Mouse (Mus musculus) forebrain, embryonic 15.5 days (tissue): ENCODE data around the gene Cdh18. TPM values are rescaled to one million over a fixed set of nuclear protein-coding genes. Genes with fewer than 3 reads are reported as not detected.
"Not testable (repeated sequence)": the region's sequence is repeated elsewhere in the genome, so short reads cannot be mapped to it uniquely, and the experiment has no call there.

Experiments
- ATAC-seq: fragments of 200-750 bp; cut with Nextera tagmentation; replicated peaks from 2 replicates; pipeline ENCODE4 v1.8.0; 2017; ENCODE audit warnings: mild to moderate bottlenecking, moderate TSS enrichment, moderate library complexity
- H3K27ac ChIP-seq: fragments of 300-500 bp; sonication (generic); replicated peaks from 2 replicates; pipeline ENCODE4 v1.5.1; 2015; ENCODE audit warnings: mild to moderate bottlenecking, inconsistent platforms
- H3K27me3 ChIP-seq: fragments of 300-500 bp; sonication (generic); 2 replicates; pipeline ENCODE4 v1.6.1; 2015; ENCODE audit warnings: inconsistent platforms
- H3K36me3 ChIP-seq: fragments of 300-500 bp; sonication (generic); 2 replicates; pipeline ENCODE4 v1.6.1; 2015; ENCODE audit warnings: mild to moderate bottlenecking, inconsistent platforms
- H3K4me1 ChIP-seq: fragments of 300-500 bp; sonication (generic); 2 replicates; pipeline ENCODE4 v1.6.1; 2015; ENCODE audit warnings: inconsistent platforms
- H3K4me2 ChIP-seq: fragments of 300-500 bp; sonication (generic); replicated peaks from 2 replicates; pipeline ENCODE4 v1.6.1; 2015; ENCODE audit warnings: mild to moderate bottlenecking, inconsistent platforms
- H3K4me3 ChIP-seq: fragments of 300-500 bp; sonication (generic); 2 replicates; pipeline ENCODE4 v1.5.1; 2015; ENCODE audit warnings: mild to moderate bottlenecking, inconsistent platforms
- H3K9ac ChIP-seq: fragments of 300-500 bp; sonication (generic); replicated peaks from 2 replicates; pipeline ENCODE4 v1.6.1; 2015; ENCODE audit warnings: mild to moderate bottlenecking, inconsistent platforms
- H3K9me3 ChIP-seq: fragments of 300-500 bp; sonication (generic); 2 replicates; pipeline ENCODE4 v1.6.1; 2016; ENCODE audit warnings: inconsistent platforms
- WGBS: fragments of 180-500 bp; shearing (Covaris S2); methylation state at CpG from one replicate; pipeline ENCODE4 v1.1.7; 2015; ENCODE audit warnings: mixed read lengths; 5-methylcytosine and 5-hydroxymethylcytosine counted together
- polyA plus RNA-seq: library from polyadenylated mRNA; unstranded; fragments of >200 nt; fragmentation: Nextera tagmentation; extraction: Ambion mirVana; gene quantifications from 2 replicates; pipeline ENCODE4 v1.2.1, GENCODE M21; 2015

Gene Cdh18
- polyA plus RNA-seq, 1 experiment from 2014 or later, result 3.0 TPM

GRCm38 (mm10) chr15:23096601-23097000 is 547.8 kb downstream of the Cdh18 start:
- ATAC-seq, result no peak

GRCm38 (mm10) chr15:23104668-23105380 is 556.0 kb downstream of the Cdh18 start:
- Histone ChIP-seq H3K27me3 (no peaks in the 10 kb centered on the region), H3K9ac (no peak overlapping the region), H3K27ac (no peak overlapping the region), H3K36me3 (no peaks in the 10 kb centered on the region), H3K9me3 (no peaks in the 10 kb centered on the region), H3K4me2 (no peak overlapping the region), H3K4me1 (no peaks in the 10 kb centered on the region), H3K4me3 (no peak overlapping the region)
- no peak for ATAC-seq
- 43% methylated on average over 5 of the region's 5 CpGs for whole genome bisulfite sequencing

More at GRCm38 (mm10) chr15:23096601-23097000, 547.8 kb downstream of the Cdh18 start:
- Histone ChIP-seq H3K9ac (no peak overlapping the region), H3K4me3 (no peak overlapping the region), H3K27ac (no peak overlapping the region), H3K4me2 (no peak overlapping the region), H3K4me1 (no peaks in the 10 kb centered on the region), H3K27me3 (no peaks in the 10 kb centered on the region), H3K9me3 (no peaks in the 10 kb centered on the region), H3K36me3 (no peaks in the 10 kb centered on the region)
- 86% methylated on average over 5 of the region's 5 CpGs for WGBS

- no peaks in the 10 kb centered on the region for H3K9me3 ChIP-seq
- WGBS, result 35% methylated on average over 6 of the region's 6 CpGs
- H3K9ac ChIP-seq, result no peak overlapping the region
- H3K4me1 ChIP-seq, result no peaks in the 10 kb centered on the region
- H3K36me3 ChIP-seq, result no peaks in the 10 kb centered on the region
- no peak overlapping the region for H3K4me3 ChIP-seq
- ATAC-seq, result no peak
- H3K4me2 ChIP-seq, result no peak overlapping the region
- H3K27me3 ChIP-seq, result no peaks in the 10 kb centered on the region
- no peak overlapping the region for H3K27ac ChIP-seq
Observed at GRCm38 (mm10) chr15:23134950-23135715, 586.3 kb downstream of the Cdh18 start.

DNA sequence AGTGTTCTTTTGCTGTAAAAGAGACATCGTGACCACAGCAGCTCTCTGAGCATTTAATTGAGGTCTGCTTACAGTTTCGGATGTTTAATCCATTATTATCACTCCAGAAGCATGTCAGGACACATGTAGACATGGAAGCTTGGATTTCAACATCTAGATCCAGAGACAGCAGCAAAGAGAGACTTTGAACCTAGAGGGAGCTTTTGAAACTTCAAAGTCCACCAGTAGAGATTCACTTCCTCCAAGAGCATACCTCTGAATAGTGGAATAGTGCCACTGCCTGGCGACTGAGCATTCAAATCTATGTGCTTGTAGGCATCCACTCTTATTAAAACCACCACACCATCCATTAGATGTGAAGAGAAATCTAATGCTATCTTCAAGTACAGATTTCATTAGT is 588.1 kb downstream of the Cdh18 start:
- H3K9me3 ChIP-seq, result no peaks in the 10 kb centered on the region
- no peak overlapping the region for H3K27ac ChIP-seq
- H3K27me3 ChIP-seq, result no peaks in the 10 kb centered on the region
- 89% methylated on average over 3 of the region's 3 CpGs for WGBS
- ATAC-seq, result no peak
- H3K9ac ChIP-seq, result no peak overlapping the region
- H3K4me1 ChIP-seq, result no peaks in the 10 kb centered on the region
- no peak overlapping the region for H3K4me2 ChIP-seq
- H3K4me3 ChIP-seq, result no peak overlapping the region
- no peaks in the 10 kb centered on the region for H3K36me3 ChIP-seq

DNA sequence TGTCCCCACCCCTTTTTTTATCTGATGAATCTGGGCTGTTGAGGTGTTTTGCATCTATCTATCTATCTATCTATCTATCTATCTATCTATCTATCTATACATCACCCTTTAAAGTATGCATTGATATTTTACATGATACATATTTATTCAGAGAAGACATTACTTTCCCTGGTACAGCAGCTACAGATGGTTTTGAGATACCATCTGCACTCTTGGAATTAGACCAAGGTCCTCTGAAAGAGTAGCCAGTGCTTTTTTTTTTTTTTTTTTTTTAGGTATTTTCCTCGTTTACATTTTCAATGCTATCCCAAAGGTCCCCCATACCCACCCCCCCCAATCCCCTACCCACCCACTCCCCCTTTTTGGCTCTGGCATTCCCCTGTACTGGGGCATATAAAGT is 594.1 kb downstream of the Cdh18 start:
- not testable (repeated sequence) for H3K9ac ChIP-seq, H3K4me1 ChIP-seq
- WGBS, result no CpG with 5 or more reads among the region's 1 CpGs

GRCm38 (mm10) chr15:23155883-23156282 is 607.1 kb downstream of the Cdh18 start:
- Histone ChIP-seq H3K36me3 (no peaks in the 10 kb centered on the region), H3K4me3 (no peak overlapping the region), H3K9ac (no peak overlapping the region), H3K9me3 (no peaks in the 10 kb centered on the region), H3K4me2 (no peak overlapping the region), H3K4me1 (no peaks in the 10 kb centered on the region), H3K27me3 (no peaks in the 10 kb centered on the region), H3K27ac (no peak overlapping the region)
- ATAC-seq, result no peak
- 84% methylated on average over 2 of the region's 2 CpGs for WGBS

More for the DNA sequence above, 594.1 kb downstream of the Cdh18 start:
- H3K27me3 ChIP-seq, H3K36me3 ChIP-seq, H3K27ac ChIP-seq, H3K4me3 ChIP-seq, H3K4me2 ChIP-seq, ATAC-seq, H3K9me3 ChIP-seq: not testable (repeated sequence)

DNA sequence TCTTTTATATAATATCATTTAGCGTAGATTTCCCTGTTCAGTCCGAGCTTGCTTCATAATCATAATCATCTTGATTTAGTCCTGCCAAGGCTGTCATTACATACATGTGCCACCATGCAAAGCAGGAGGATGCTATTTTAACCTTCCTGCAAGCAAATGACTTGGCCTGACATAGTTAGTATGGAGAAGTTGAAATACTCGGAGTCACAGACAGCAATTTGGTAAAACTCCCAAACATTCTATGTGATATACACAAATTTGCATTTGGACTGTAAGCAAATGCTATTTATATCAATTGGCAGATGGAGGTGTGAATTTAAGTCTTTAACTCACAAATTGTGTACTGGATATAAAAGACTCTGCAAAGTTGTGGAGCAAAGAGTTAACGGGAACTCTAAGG is 616.0 kb downstream of the Cdh18 start:
- Histone ChIP-seq H3K9me3 (no peaks in the 10 kb centered on the region), H3K36me3 (no peaks in the 10 kb centered on the region), H3K4me2 (no peak overlapping the region), H3K9ac (no peak overlapping the region), H3K27me3 (no peaks in the 10 kb centered on the region), H3K27ac (no peak overlapping the region), H3K4me3 (no peak overlapping the region), H3K4me1 (no peaks in the 10 kb centered on the region)
- peak; percentile 48 for ATAC-seq
- 71% methylated on average over 4 of the region's 4 CpGs for WGBS

- 62% methylated on average over 5 of the region's 5 CpGs for WGBS
- peak; percentile 67 for ATAC-seq
- no peak overlapping the region for H3K9ac ChIP-seq
Observed at GRCm38 (mm10) chr15:23174623-23175022, 625.8 kb downstream of the Cdh18 start.

DNA sequence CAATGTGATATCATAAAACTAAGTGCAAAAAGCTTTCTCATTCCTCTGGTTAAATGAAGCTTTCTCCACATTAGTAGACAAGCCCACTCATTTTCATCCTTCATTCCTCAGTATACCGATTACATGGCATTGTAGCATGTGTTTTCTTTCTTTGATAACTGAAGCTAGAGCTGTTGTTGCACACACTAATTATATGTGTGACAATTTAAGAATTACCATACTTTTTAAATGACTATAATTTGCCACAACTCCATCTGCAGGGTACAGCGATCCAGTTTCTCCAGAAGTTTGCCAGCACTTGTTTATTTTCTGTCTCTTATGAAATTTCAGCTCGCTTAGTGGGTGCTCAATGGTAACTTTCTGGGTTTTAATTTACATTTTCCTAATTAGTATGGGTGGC is 663.2 kb downstream of the Cdh18 start:
- 48% methylated on average over 3 of the region's 3 CpGs for WGBS
- no peak overlapping the region for H3K9ac ChIP-seq
- ATAC-seq, result peak; percentile 79
- H3K4me1 ChIP-seq, result no peaks in the 10 kb centered on the region
- no peaks in the 10 kb centered on the region for H3K27me3 ChIP-seq
- no peak overlapping the region for H3K4me2 ChIP-seq
- H3K4me3 ChIP-seq, result no peak overlapping the region
- no peak overlapping the region for H3K27ac ChIP-seq
- no peaks in the 10 kb centered on the region for H3K9me3 ChIP-seq
- no peaks in the 10 kb centered on the region for H3K36me3 ChIP-seq

More at GRCm38 (mm10) chr15:23174623-23175022, 625.8 kb downstream of the Cdh18 start:
- no peak overlapping the region for H3K4me2 ChIP-seq
- no peaks in the 10 kb centered on the region for H3K9me3 ChIP-seq
- H3K27ac ChIP-seq, result no peak overlapping the region
- H3K27me3 ChIP-seq, result no peaks in the 10 kb centered on the region
- H3K4me3 ChIP-seq, result no peak overlapping the region
- H3K4me1 ChIP-seq, result no peaks in the 10 kb centered on the region
- H3K36me3 ChIP-seq, result no peaks in the 10 kb centered on the region

DNA sequence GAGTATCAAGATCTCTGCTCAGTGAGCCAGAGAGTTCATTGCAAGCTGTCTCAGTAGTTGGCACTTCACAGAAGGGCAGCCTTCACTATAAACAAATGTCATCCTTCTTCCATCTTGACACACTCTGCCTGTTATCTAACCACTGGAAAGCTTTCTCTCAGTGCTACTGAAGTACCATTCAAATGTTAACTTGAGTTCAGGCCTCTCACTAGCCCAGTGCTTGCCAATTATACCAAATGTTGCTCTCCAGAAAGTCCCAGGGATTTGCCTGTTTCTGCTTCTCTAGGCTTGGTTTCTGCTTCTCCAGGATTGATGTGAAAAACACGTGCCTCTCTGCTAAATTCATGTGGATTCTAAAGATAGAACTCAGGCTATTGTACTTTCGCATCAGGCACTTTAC is 681.8 kb downstream of the Cdh18 start:
- no peaks in the 10 kb centered on the region for H3K27me3 ChIP-seq
- no peak for ATAC-seq
- H3K9ac ChIP-seq, result no peak overlapping the region
- H3K4me2 ChIP-seq, result no peak overlapping the region
- no peak overlapping the region for H3K27ac ChIP-seq
- WGBS, result 69% methylated on average over 2 of the region's 2 CpGs
- H3K9me3 ChIP-seq, result no peaks in the 10 kb centered on the region
- H3K36me3 ChIP-seq, result no peaks in the 10 kb centered on the region
- H3K4me1 ChIP-seq, result no peaks in the 10 kb centered on the region
- H3K4me3 ChIP-seq, result no peak overlapping the region

- Histone ChIP-seq H3K9ac (no peak overlapping the region), H3K4me2 (no peak overlapping the region), H3K27me3 (no peaks in the 10 kb centered on the region), H3K9me3 (no peaks in the 10 kb centered on the region), H3K4me1 (no peaks in the 10 kb centered on the region), H3K4me3 (no peak overlapping the region), H3K27ac (no peak overlapping the region), H3K36me3 (no peaks in the 10 kb centered on the region)
- 36% methylated on average over 5 of the region's 5 CpGs for WGBS
- peak; percentile 46 for ATAC-seq
Observed at GRCm38 (mm10) chr15:23257751-23258440, 709.1 kb downstream of the Cdh18 start.

GRCm38 (mm10) chr15:23278421-23278820 is 729.6 kb downstream of the Cdh18 start:
- Histone ChIP-seq H3K27ac (no peak overlapping the region), H3K9ac (no peak overlapping the region), H3K4me1 (no peaks in the 10 kb centered on the region), H3K4me3 (no peak overlapping the region), H3K27me3 (no peaks in the 10 kb centered on the region), H3K4me2 (no peak overlapping the region), H3K9me3 (no peaks in the 10 kb centered on the region), H3K36me3 (no peaks in the 10 kb centered on the region)
- 83% methylated on average over 4 of the region's 4 CpGs for WGBS
- ATAC-seq, result no peak
